Mouse (Mus musculus): ENCODE results near the gene Ier5.

Gene Ier5

DNA sequence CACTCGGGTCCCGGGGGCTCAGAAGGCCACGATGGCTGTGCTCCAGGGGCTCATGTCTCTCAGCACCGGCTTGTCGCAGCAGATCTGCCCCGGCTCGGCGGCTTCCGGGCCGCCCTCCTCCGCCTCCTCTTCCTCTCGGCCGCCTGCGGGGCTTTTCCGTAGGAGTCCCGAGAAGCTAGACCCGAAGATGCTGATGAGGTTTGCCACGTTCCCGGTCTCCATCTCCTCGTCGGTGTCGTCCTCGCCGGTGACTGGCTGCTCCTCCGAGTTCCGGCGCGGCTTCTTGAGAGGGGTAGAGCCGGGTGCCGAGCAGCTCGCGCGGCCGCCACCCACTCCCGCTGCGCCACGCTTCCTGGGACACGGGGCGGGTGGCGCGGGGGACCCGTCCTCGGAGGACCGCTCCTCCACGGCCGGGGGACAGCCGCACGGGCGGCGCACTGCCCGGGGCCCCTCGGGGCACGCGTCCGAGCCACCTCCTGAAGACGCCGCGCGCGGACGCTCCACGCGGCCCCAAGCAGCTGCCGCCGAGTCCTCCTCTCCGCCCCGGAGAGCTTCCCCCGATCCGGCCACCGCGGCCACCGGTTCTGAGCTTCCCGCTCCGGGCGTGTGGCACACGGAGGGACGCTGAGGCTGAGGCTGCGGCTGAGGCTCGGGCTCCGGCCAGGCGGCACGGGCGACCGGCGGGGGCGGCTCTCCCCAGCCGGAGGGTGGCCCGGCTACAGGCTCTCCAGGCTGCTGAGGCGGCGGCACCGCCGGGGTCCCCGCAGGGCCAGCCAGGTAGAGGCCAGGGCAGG is 753 bp downstream of the Ier5 start:
- peak; percentile 52 for DNase-seq

DNA sequence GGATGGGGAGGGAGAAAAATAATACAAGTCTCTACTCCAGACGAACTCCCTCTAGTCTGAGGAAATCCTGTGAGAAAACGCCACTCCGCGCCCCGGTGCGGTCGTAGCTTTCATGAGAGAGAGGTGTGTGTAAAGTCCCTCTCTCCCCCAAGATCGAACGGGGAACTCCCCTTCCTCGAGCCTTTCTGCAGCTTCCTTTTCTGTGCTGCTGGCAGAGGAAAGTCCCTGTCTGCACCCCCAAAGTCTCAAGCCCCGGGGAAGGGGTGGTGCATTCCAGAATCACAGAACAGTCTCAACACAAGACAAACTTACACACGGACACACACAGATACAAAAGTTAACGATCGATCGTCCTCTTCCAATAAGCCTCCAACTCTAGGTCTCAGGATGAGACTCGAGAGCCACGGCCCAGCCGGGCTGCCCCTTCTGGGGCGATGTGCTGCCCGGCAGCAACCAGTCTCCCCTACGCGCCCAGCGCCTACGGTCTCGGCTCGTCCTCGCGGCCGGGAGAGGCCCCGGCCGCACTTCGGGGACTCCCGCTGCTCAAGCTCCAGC is 1.4 kb downstream of the Ier5 start:
- DNase-seq: no peak

DNA sequence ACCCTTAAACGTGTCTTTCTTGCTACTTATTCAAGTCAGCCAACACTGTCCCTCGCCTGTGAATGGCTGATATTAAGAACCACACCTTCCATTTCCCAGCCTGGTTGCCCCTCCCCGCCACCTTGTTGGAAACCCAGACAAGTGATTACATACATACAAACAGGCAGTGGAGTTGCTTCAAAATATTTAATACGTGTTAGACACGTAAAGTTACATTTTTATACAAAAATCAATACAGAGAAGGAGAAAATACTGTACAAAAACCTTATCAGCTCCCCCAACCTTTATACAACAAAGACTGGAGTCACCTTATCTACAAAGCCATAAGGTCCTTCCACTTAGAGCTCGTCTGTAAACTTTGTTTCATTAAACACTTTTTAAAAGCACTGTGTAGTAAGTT is 2.1 kb downstream of the Ier5 start:
- no peak for DNase-seq

DNA sequence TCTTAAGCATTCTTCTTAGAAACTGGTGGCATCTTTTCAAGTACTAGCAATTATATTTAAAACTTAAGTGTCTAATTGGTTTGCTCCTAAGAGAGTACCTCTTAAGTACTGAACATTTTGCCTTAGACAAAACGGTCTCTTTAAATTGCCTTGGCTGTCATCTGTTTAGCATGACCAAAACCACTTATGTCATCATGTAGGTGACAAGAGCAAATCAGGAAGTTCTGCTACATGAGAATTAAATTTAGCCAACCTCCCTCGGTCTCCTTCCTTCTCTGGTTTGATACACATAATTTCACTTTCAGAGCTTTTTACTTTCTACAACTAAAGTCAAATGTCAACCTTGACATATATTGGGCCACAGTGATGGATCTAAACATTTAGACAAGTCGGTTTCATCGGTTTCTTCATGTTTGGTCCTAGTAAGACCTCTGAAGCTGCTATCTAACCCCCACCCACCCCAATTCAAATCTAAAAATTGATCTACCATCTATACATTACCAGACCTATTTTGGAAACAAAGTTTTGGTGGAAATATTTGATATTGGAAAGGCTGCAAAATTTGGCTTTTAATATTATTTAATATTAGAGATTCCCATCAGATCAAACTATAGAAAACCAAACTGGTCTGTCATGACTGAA is 2.7 kb downstream of the Ier5 start:
- DNase-seq: no peak

- DNase-seq: no peak
Measured at GRCm38 (mm10) chr1:155093971-155094707, 5.3 kb downstream of the Ier5 start.

- no peak for DNase-seq
Measured at GRCm38 (mm10) chr1:155093145-155093791, 6.2 kb downstream of the Ier5 start.

DNA sequence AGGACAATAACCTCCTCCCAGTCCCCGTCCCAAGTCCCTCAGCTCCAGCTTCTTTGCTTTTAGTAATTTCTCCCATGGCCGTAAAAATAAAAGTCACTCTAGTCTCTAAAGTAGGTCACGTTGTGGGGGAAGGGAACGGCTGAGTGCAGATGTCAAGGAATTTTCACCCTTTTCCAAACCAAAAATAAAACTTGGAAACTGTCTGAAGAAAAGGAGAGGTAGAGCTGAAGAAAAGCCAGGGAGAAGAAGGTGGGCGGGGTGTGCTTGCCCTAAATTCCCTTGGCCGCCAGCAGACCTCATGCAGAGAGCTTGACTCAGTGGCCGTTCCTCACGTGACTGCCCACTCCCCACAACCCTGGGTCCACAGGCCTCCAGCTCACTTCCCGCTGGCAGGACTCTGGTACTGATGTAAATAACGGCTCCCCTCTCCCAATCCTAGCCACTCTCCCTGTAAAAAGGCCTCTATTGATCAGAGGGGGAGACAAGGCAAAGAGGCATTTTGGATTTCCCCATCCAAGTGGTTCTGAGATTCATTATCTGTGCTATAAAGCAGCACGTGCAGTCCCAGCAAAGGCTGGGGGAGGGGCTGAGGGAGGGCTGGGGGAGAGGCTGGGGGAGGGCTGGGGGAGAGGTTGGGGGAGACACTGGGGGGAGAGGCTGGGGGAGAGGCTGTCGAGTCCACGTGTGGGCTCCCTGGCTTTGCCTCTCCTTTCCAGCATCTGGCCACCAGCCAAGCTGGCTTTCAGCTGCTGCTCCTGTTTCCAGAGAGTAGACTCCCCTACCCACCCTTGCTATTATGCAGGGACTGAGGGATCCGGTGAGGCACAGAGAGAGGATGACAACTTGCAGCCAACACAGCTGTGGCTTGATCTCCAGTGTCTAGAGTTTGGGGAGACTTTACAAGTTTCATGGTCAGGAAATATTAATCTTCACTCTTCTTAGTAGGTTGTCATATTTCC is 7.3 kb downstream of the Ier5 start:
- DNase-seq: no peak

DNA sequence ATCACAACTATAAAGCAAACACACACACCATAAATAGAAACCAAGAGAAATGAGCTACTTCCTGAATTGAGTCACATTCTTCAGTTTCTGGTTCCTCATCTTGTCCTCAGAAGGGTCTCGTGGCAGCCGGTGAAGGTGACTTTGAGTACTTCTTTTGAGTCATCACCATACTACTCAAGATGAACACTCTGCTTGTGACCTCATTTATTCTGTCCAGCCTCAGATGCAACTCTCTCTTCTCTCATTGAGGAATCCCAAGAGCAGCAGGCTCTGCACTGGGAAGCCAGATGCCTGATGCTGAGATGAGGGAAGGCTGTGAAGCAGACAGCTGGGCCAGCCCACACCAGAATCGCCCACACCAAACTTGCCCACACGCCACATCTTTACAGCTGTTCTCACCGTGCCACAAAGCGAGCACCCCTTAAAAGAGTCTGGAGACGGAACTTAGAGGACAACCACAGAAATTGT is 8.0 kb downstream of the Ier5 start:
- DNase-seq: no peak

DNA sequence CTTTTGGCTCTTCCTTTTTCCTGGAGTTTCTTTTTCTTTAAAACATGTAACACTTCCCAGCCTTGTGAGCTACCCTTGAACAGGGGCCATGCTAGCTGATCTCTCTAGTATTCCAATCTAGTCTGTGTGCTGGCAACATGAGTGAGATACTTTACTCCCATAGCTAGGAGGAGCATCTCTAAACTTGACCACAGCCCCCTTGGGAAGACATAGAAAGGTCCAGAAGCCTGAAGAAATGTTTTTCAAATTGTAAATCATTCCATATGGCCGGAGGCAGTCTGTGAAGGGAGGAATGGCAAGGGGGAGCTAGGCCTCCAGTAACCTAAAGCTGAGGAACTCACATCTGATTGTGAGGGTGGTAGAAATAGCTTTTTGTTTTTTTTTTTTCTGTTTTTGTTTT is 8.7 kb downstream of the Ier5 start:
- DNase-seq: no peak

DNA sequence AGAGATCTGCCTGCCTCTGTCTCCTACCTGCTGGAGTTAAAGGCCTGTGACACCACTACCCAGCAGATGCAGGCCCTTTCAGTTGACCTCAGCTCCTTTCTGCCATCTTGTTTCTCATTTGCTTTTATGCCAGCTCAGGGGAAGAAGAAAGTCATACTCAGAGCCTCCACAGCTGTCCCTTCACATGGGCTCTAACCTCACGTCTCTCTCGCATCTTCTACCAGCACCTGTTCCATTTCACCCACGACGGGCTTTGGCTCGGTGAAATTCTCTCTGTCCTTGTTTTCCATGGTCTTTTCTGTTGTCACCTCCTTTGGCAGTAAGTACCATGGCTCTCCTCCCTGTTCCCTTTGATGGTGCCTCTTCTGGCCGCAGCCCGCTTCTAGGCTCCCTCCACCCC is 9.1 kb downstream of the Ier5 start:
- DNase-seq: no peak

- no peak for DNase-seq
Measured at GRCm38 (mm10) chr1:155088847-155089603, 10.4 kb downstream of the Ier5 start.

DNA sequence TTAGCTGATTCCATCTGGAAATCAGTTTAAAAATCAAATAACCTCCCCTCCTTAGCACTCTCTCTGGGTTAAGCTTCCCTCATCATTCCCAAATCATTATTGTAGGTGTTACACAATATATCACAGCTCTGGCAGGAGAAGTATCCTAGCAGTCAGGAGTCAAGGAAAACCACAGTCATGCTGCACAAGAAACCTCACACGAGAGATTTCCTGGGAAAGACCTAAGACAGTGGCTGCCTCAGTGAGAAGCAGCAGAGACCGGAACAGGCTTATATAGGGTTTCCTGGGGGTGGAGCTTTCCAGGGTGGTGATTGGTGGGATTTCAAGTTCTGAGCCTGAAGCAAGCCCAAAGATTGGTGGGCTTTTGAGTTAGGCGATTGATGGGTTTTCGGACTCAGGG is 11.4 kb downstream of the Ier5 start:
- no peak for DNase-seq

- DNase-seq: no peak
Measured at GRCm38 (mm10) chr1:155086893-155087292, 12.5 kb downstream of the Ier5 start.

- DNase-seq: no peak
Measured at GRCm38 (mm10) chr1:155086416-155086815, 13.0 kb downstream of the Ier5 start.

DNA sequence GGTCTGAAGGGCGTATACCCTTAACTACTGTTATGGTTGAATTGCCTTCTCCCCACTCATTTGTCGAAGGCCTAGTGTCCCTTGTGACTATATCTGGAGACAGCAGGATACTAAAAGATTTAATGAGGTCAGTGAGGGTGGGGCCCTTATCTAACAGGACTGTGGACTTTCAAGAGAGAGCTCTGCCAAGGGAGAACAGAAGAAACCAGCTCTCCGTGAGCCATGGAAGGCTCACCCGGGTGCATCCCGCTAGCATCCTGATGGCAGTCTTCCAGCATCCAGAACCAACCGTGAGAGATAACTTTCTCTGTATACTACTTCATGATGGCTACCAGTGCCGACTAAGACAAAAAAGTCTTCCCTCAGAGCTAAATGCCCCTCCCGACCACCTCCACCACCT is 14.6 kb downstream of the Ier5 start:
- no peak for DNase-seq

DNA sequence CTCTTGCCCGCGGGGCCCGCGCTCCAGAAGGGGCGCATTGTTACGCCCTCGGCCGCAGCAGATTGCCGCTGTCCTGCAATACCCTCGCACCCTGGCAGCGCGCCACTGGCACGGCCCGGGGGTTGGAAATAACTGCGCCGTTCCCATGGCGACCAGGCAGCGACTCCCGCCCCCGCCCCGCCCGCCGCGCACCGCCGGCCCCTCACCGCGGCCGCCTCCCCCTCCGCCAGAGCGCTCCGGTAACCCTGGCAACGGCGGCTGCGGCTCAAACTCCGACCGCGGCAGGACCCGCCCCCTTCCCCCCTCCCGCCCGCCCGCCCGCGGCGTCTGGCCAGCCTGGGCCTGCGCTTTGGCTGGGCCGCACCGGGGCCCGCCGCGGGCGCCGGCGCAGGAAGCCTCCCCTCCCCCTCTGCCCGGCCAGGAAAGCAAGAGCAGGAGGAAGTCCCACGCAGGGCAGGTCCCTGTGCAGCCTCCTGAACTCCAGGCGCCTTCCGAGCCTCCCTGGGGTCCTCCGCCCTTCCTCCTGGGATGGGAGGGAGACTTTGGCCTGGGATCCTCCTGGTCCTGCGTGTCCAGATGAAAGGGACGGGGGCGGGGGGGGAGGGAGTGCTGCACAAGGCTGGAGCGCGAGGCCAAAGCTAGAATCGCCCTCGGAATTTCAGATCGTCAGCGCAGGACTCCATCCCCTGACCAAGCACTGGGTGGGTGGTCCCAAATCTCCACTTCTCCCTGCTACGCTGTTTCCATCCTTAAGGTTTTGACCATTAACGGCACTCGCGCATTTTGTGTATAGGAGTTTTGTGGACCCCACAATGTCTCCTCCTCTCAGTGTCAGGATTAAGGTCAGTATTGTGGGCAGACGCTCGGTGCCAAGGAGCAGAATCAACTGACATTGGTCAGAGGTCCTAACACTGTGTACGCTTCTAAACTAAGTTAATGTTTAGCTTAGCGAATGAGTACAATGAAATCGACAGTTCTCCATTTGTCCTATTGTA is 15.9 kb downstream of the Ier5 start:
- DNase-seq: peak; percentile 83

DNA sequence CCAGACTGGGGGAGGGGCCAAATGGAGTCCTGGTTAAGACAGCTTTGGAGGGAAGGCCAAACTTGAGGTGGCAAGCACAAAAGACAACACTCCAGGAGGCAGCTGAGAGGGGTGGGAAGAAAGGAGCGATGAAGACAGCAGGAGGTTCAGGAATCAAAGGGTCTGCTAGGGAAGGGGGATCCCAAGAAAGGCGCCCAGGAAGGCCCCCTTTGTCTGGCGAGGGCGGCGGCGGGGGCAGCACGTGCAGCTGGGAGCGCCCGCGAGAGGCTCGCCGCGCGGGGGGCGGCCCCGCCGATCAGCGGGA is 16.5 kb downstream of the Ier5 start:
- peak; percentile 64 for DNase-seq

- DNase-seq: no peak
Measured at GRCm38 (mm10) chr1:155082158-155082964, 17.1 kb downstream of the Ier5 start.

- no peak for DNase-seq
Measured at GRCm38 (mm10) chr1:155077675-155078074, 21.8 kb downstream of the Ier5 start.

Measured in cerebellum, adult 11-12 months (tissue).